Mouse (Mus musculus): ENCODE measurements around the gene Slc3a1.

Slc3a1 gene

GRCm38 (mm10) chr17:85028093-85028739 is at the start of gene Slc3a1:
Gene Slc3a1, plus strand, starts transcription at chr17:85028376.
- no peak for DNase-seq (ENCODE audit: low spot score)

GRCm38 (mm10) chr17:84981721-84982120 is 46.5 kb upstream of the Slc3a1 start:
- DNase-seq (ENCODE audit: low spot score), result no peak

GRCm38 (mm10) chr17:84982735-84983134 is 45.4 kb upstream of the Slc3a1 start:
- no peak for DNase-seq (ENCODE audit: low spot score)

GRCm38 (mm10) chr17:84986368-84986767 is 41.8 kb upstream of the Slc3a1 start:
- DNase-seq (ENCODE audit: low spot score), result no peak

GRCm38 (mm10) chr17:84987834-84988410 is 40.3 kb upstream of the Slc3a1 start:
- no peak for DNase-seq (ENCODE audit: low spot score)

- no peak for DNase-seq (ENCODE audit: low spot score)
Observed at GRCm38 (mm10) chr17:84988514-84988913, 39.7 kb upstream of the Slc3a1 start.

GRCm38 (mm10) chr17:84995844-84996243 is 32.3 kb upstream of the Slc3a1 start:
- DNase-seq (ENCODE audit: low spot score), result no peak

- no peak for DNase-seq (ENCODE audit: low spot score)
Observed at GRCm38 (mm10) chr17:84997639-84998038, 30.5 kb upstream of the Slc3a1 start.

- no peak for DNase-seq (ENCODE audit: low spot score)
Observed at GRCm38 (mm10) chr17:84999636-85000035, 28.5 kb upstream of the Slc3a1 start.

- DNase-seq (ENCODE audit: low spot score), result no peak
Observed at GRCm38 (mm10) chr17:85013485-85013884, 14.7 kb upstream of the Slc3a1 start.

GRCm38 (mm10) chr17:85014632-85015031 is 13.5 kb upstream of the Slc3a1 start:
- DNase-seq (ENCODE audit: low spot score), result no peak

- DNase-seq (ENCODE audit: low spot score), result no peak
Observed at GRCm38 (mm10) chr17:85018344-85018743, 9.8 kb upstream of the Slc3a1 start.

- DNase-seq (ENCODE audit: low spot score), result no peak
Observed at GRCm38 (mm10) chr17:85018794-85019193, 9.4 kb upstream of the Slc3a1 start.

GRCm38 (mm10) chr17:85020343-85020742 is 7.8 kb upstream of the Slc3a1 start:
- no peak for DNase-seq (ENCODE audit: low spot score)

GRCm38 (mm10) chr17:85023247-85024167 is 4.7 kb upstream of the Slc3a1 start:
- peak; percentile 91 for DNase-seq (ENCODE audit: low spot score)

GRCm38 (mm10) chr17:85024237-85024636 is 3.9 kb upstream of the Slc3a1 start:
- no peak for DNase-seq (ENCODE audit: low spot score)

- no peak for DNase-seq (ENCODE audit: low spot score)
Observed at GRCm38 (mm10) chr17:85025151-85025550, 3.0 kb upstream of the Slc3a1 start.

- DNase-seq (ENCODE audit: low spot score), result no peak
Observed at GRCm38 (mm10) chr17:85026436-85026835, 1.7 kb upstream of the Slc3a1 start.

GRCm38 (mm10) chr17:85027247-85027646 is 929 bp upstream of the Slc3a1 start:
- DNase-seq (ENCODE audit: low spot score), result no peak

GRCm38 (mm10) chr17:85028797-85029196 is 621 bp downstream of the Slc3a1 start:
- no peak for DNase-seq (ENCODE audit: low spot score)

- DNase-seq (ENCODE audit: low spot score), result no peak
Observed at GRCm38 (mm10) chr17:85030651-85031050, 2.5 kb downstream of the Slc3a1 start.

GRCm38 (mm10) chr17:85033087-85033486 is 4.9 kb downstream of the Slc3a1 start:
- DNase-seq (ENCODE audit: low spot score), result no peak

GRCm38 (mm10) chr17:85034068-85034467 is 5.9 kb downstream of the Slc3a1 start:
- peak; percentile 62 for DNase-seq (ENCODE audit: low spot score)

Data from retina, embryonic 14.5 days (tissue).